Mouse (Mus musculus): ENCODE data around the gene Gm12794. TPM values are rescaled to one million over a fixed set of nuclear protein-coding genes. Genes with fewer than 3 reads are reported as not detected.
"Not testable (repeated sequence)": the region's sequence is repeated elsewhere in the genome, so short reads cannot be mapped to it uniquely, and the experiment has no call there.

Gene Gm12794
- not detected in 2 replicates for total RNA-seq (2021)
- long read RNA-seq, result 0 reads

GRCm38 (mm10) chr4:101940107-101940506 lies at the start of gene Gm12794:
Gene Gm12794, plus strand, starts transcription at chr4:101940407.
- not testable (repeated sequence) for DNase-seq

DNA sequence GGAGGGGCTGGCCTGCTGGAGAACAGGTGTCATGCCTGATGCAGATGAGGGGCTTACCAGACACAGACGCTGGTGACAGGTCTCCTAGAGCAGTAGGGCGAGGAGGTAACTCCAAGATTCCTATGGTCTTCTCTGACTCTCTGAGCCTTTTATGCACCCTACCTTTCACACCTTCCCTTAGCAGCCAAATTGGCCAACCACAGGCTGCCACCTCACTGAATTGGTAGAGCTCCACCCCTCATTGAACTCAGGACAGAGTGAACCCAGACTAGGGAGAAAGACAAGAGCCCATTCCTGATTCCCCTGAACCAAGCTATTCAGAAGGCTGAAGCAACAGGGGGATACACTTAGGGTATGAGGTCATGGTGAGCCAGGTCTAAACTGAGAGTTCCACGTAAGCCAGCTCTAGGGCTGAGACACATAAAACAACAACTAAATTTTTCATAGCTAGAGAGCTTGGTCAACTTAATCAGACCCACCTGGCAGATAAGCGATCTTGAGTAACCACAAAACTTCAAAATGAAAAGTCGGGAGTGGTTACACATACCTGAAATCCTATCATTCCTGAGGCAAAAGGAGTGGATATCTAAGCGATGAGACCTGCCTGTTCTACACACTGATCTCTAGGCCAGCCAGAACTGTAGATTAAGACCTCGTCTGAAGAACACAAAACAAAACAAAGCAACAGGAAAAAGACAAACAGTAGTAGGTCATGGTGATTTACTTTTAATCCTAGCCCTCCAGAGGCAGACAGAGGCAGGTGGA lies 46.4 kb upstream of the Gm12794 start, which contains the start of gene C130073F10Rik:
Gene C130073F10Rik, minus strand, starts transcription at position 134 of the 765 bp plus-strand sequence.
- no peak for DNase-seq

DNA sequence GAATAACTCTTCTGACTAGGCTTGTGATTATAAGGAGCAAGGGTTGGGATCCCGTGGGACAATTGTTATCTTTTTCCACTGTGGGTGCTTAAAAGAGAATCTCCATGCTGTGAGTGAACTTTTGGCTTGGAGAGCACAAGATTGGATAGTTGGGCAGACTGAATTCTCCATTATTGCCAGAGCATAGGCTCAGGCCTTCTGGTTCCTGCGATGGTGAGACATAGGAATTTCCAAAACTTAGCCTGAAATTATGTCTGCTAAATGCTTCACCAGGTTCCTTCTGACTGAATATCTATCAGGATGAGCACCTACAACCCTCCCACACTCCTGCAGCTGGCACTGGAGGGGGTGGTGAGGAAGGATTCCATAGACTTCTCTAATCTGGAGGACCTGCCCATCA lies 31.4 kb upstream of the Gm12794 start, which contains the start of gene Gm12800:
Gene Gm12800, plus strand, starts transcription at position 301 of the 400 bp plus-strand sequence.
- DNase-seq, result not testable (repeated sequence)

GRCm38 (mm10) chr4:101980949-101981348 lies 40.7 kb downstream of the Gm12794 start, which contains the start of gene Gm12790:
Gene Gm12790, minus strand, starts transcription at chr4:101981049.
- DNase-seq, result not testable (repeated sequence)

DNA sequence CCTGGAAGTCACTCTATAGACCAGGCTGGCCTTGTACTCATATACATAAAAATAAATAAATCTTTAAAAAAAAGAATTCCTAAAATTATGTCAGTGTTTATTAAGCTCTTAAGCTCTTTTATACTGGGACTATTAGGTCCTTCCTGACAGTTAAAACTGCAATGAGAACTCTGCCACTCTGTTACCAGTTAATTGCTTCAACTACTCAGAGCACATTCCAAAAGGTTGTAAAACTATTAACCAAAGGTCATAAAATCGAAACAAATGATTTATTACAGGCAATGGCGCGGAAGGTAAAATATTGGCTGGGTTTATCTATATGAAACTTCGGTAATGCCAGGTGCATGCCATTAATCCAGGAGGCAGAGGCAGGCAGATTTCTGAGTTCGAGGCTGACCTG lies 45.5 kb downstream of the Gm12794 start:
- no peak for DNase-seq

GRCm38 (mm10) chr4:101986326-101986725 lies 46.1 kb downstream of the Gm12794 start, which contains the start of gene Gm12789:
Gene Gm12789, plus strand, starts transcription at chr4:101986626.
- not testable (repeated sequence) for DNase-seq

Other genes starting within 250 kb of the Gm12794 start
- 11.8 and 14.5 TPM in 2 replicates for gene Lepr, start 223.0 kb upstream of the Gm12794 start, total RNA-seq (2021)
- gene B020004J07Rik, start 96.4 kb upstream of the Gm12794 start, total RNA-seq (2021), result not detected in 2 replicates
- not detected in 2 replicates for gene C130073F10Rik, start 46.6 kb upstream of the Gm12794 start, total RNA-seq (2021)
- not detected in 2 replicates for gene Gm12800, start 31.3 kb upstream of the Gm12794 start, total RNA-seq (2021)
- not detected in 2 replicates for gene Gm12790, start 40.6 kb downstream of the Gm12794 start, total RNA-seq (2021)
- gene Gm12789, start 46.2 kb downstream of the Gm12794 start, total RNA-seq (2021), result not detected in 2 replicates
- 3.7 and 4.7 TPM in 2 replicates for gene Pde4b, start 147.1 kb downstream of the Gm12794 start, total RNA-seq (2021)